In genomic region chr4:133240490-133240921, GRCm38 (mm10) we compare ENCODE assay signal across 8 mouse cellular contexts. TPM values are rescaled to one million over a fixed set of nuclear protein-coding genes. Genes with fewer than 3 reads are reported as not detected.
DNase-seq lines count a peak whose midpoint lies in the region; ATAC-seq lines count a peak whose summit lies in the region.

TSS of gene Map3k6 (plus strand) at chr4:133240818.

- DNase-seq in ES-CJ7 (ENCODE audit: low read depth, low spot score): peak; percentile 60
- peak; percentile 90 for DNase-seq in adrenal gland, postnatal 10 days
- DNase-seq in heart, postnatal 36 days: peak; percentile 86 to 90
- peak; percentile 81 for DNase-seq in testis, postnatal 14 days (ENCODE audit: low spot score)
- no peak for DNase-seq in cerebellum, postnatal 10 days

- H3K4me3 ChIP-seq in forebrain, embryonic 12.5 days (replicated peaks): peak within 1 kb of the TSS; percentile 55
- peak within 1 kb of the TSS; percentile 65 for H3K4me3 ChIP-seq in limb, embryonic 12.5 days (replicated peaks)
- H3K4me3 ChIP-seq in midbrain, embryonic 12.5 days: peak within 1 kb of the TSS; percentile 53

- no peaks in the 10 kb centered on the region for H3K9me3 ChIP-seq in forebrain, embryonic 12.5 days
- no peaks in the 10 kb centered on the region for H3K9me3 ChIP-seq in limb, embryonic 12.5 days
- H3K9me3 ChIP-seq in midbrain, embryonic 12.5 days: 0 out of 2 replicates have a peak, but pooled peaks cover 3% of the 10 kb centered on the region

- intact Hi-C loops in heart, postnatal 36 days (cut with DNase I): no loop called here

- H3K4me2 ChIP-seq in forebrain, embryonic 12.5 days: peak within 1 kb of the TSS; percentile 92
- H3K4me2 ChIP-seq in limb, embryonic 12.5 days: peak within 1 kb of the TSS; percentile 74
- H3K4me2 ChIP-seq in midbrain, embryonic 12.5 days (replicated peaks): peak within 1 kb of the TSS; percentile 82

- 5% methylated on average over 16 of the region's 16 CpGs for WGBS in forebrain, embryonic 12.5 days
- WGBS in limb, embryonic 12.5 days: 6% methylated on average over 16 of the region's 16 CpGs
- 5% methylated on average over 16 of the region's 16 CpGs for WGBS in midbrain, embryonic 12.5 days

- peak within 1 kb of the TSS; percentile 25; the same call in 1 of the 2 replicates for H3K27ac ChIP-seq in forebrain, embryonic 12.5 days
- H3K27ac ChIP-seq in limb, embryonic 12.5 days: peak within 1 kb of the TSS; percentile 36; the same call in 1 of the 2 replicates
- H3K27ac ChIP-seq in midbrain, embryonic 12.5 days (replicated peaks): no peak within 1 kb of the TSS

- no peak for ATAC-seq in forebrain, embryonic 12.5 days (ENCODE audit: low FRiP score)
- no peak for ATAC-seq in limb, embryonic 12.5 days (ENCODE audit: insufficient number of reproducible peaks, insufficient read depth, low FRiP score, low TSS enrichment, low read depth)
- ATAC-seq in midbrain, embryonic 12.5 days (ENCODE audit: low FRiP score, low read depth): no peak

- peaks cover 10% of the 10 kb centered on the region for H3K4me1 ChIP-seq in forebrain, embryonic 12.5 days
- H3K4me1 ChIP-seq in limb, embryonic 12.5 days (replicated peaks): peaks cover 8% of the 10 kb centered on the region
- peaks cover 9% of the 10 kb centered on the region for H3K4me1 ChIP-seq in midbrain, embryonic 12.5 days

- peak within 1 kb of the TSS; percentile 62 for H3K9ac ChIP-seq in forebrain, embryonic 12.5 days
- peak within 1 kb of the TSS; percentile 56 for H3K9ac ChIP-seq in limb, embryonic 12.5 days (replicated peaks)
- H3K9ac ChIP-seq in midbrain, embryonic 12.5 days (replicated peaks): peak within 1 kb of the TSS; percentile 48

- H3K36me3 ChIP-seq in forebrain, embryonic 12.5 days (replicated peaks): no peaks in the 10 kb centered on the region
- H3K36me3 ChIP-seq in limb, embryonic 12.5 days: no peaks in the 10 kb centered on the region
- H3K36me3 ChIP-seq in midbrain, embryonic 12.5 days: no peaks in the 10 kb centered on the region

- peaks cover 69% of the 10 kb centered on the region for H3K27me3 ChIP-seq in forebrain, embryonic 12.5 days
- peaks cover 44% of the 10 kb centered on the region for H3K27me3 ChIP-seq in limb, embryonic 12.5 days
- peaks cover 72% of the 10 kb centered on the region for H3K27me3 ChIP-seq in midbrain, embryonic 12.5 days

RNA-seq across cellular contexts. Expression of gene Map3k6, which starts in this region (rescaled TPM):
- total RNA-seq in adrenal gland, postnatal 10 days (2021): 10 to 100 TPM; 17.2 to 36.7 TPM
- polyA plus RNA-seq in forebrain, embryonic 12.5 days (2016; fragmentation: Nextera tagmentation; extraction: Ambion mirVana): 1.3 TPM in 2 replicates
- 10 to 100 TPM; 15.5 to 20.1 TPM for total RNA-seq in heart, postnatal 36 days (2021)
- polyA plus RNA-seq in limb, embryonic 12.5 days (2016; fragmentation: Nextera tagmentation; extraction: Ambion mirVana): 2.3 and 2.9 TPM in 2 replicates
- polyA plus RNA-seq in midbrain, embryonic 12.5 days (2016; fragmentation: Nextera tagmentation; extraction: Ambion mirVana): 1.9 and 2.8 TPM in 2 replicates

Comparison
In these comparisons a context has a peak if more than half of its experiments do, and no peak if none do; other contexts are left out.
1. DNase-seq: peak in ES-CJ7 (single experiment), adrenal gland, postnatal 10 days (single experiment), heart, postnatal 36 days (2 of 2) and testis, postnatal 14 days (single experiment); none in cerebellum, postnatal 10 days (0 of 2).
2. Peak in every context shown above with its lines, with median percentiles within 50 percentile points of each other: H3K4me2 ChIP-seq, H3K4me3 ChIP-seq and H3K9ac ChIP-seq.